Mouse (Mus musculus) limb, embryonic 12.5 days (tissue): Measurements from ENCODE around the gene Hist1h2bn. TPM values are rescaled to one million over a fixed set of nuclear protein-coding genes. Genes with fewer than 3 reads are reported as not detected.
"Not testable (repeated sequence)": the region's sequence is repeated elsewhere in the genome, so short reads cannot be mapped to it uniquely, and the experiment has no call there.

Experiments used
- ATAC-seq: fragments of 200-750 bp; cut with Nextera tagmentation; 2 replicates; pipeline ENCODE4 v1.8.0; 2017; ENCODE audit warnings: low read depth, moderate TSS enrichment; ENCODE audit not compliant: insufficient number of reproducible peaks, insufficient read depth, low FRiP score, low TSS enrichment
- H3K27ac ChIP-seq: fragments of 300-500 bp; sonication (generic); 2 replicates; pipeline ENCODE4 v1.5.1; 2016; ENCODE audit warnings: mild to moderate bottlenecking, moderate library complexity
- H3K27me3 ChIP-seq: fragments of 300-500 bp; sonication (generic); 2 replicates; pipeline ENCODE4 v1.6.1; 2016; ENCODE audit warnings: mild to moderate bottlenecking, moderate library complexity
- H3K36me3 ChIP-seq: fragments of 300-500 bp; sonication (generic); 2 replicates; pipeline ENCODE4 v1.6.1; 2016; ENCODE audit warnings: mild to moderate bottlenecking, moderate library complexity
- H3K4me1 ChIP-seq: fragments of 300-500 bp; sonication (generic); replicated peaks from 2 replicates; pipeline ENCODE4 v1.6.1; 2016
- H3K4me2 ChIP-seq: fragments of 300-500 bp; sonication (generic); 2 replicates; pipeline ENCODE4 v1.6.1; 2016; ENCODE audit warnings: mild to moderate bottlenecking, moderate library complexity
- H3K4me3 ChIP-seq: fragments of 300-500 bp; sonication (generic); replicated peaks from 2 replicates; pipeline ENCODE4 v1.5.1; 2016; ENCODE audit warnings: mild to moderate bottlenecking
- H3K9ac ChIP-seq: fragments of 300-500 bp; sonication (generic); replicated peaks from 2 replicates; pipeline ENCODE4 v1.6.1; 2016; ENCODE audit warnings: mild to moderate bottlenecking, moderate library complexity
- H3K9me3 ChIP-seq: fragments of 300-500 bp; sonication (generic); 2 replicates; pipeline ENCODE4 v1.6.1; 2016; ENCODE audit warnings: mild to moderate bottlenecking, moderate library complexity
- WGBS: fragments of 180-500 bp; shearing (Covaris S2); methylation state at CpG from one replicate; pipeline ENCODE4 v1.1.7; 2016; 5-methylcytosine and 5-hydroxymethylcytosine counted together
- polyA plus RNA-seq: library from polyadenylated mRNA; unstranded; fragments of >200 nt; fragmentation: Nextera tagmentation; extraction: Ambion mirVana; gene quantifications from 2 replicates; pipeline ENCODE4 v1.2.1, GENCODE M21; 2016

The Hist1h2bn gene
- polyA plus RNA-seq, 1 experiment from 2014 or later = 9.8 TPM

DNA sequence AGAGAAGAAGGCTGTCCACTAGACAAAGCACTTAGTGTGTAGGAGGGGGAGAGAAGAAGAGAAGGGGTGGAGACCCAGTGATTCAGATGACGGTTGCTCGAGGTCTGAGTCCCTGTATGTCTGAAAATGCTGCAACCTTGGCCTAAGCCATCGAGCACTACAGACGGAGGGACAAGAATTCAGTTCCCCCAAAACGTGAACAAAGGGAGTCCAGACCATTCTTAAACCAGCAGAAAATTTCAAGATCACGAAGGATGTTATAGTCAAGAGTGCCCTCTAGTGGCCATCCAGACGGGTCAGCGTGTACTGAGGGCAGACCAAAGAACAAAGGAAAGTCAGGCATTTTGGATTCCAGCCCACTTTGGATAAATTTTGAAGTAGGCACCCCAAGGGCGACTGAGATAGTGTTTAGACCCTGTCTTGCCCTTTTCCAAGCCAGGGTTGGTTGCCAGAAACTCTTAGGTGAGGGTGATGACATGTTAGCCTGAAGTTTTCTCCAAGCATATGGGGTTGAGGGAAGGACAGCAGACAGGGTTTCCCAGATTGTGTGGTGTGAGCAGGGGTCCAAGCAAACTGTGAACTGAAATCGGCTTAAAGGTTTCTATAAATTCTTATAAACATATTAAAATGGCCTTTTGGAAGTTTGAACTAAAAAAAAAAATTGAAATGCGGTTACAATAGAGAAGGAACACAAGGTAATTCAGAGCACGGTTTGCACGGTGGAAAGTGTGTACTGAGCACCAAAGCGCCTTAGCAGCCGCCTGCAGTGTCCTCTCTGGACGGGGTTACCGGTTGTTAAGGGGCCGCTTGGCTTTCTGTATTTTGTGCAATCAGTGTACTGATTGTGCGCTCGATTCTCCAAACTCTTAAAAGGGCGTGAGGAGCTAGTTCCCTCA, 19.7 kb upstream of the Hist1h2bn start:
- H3K9me3 ChIP-seq = no peaks in the 10 kb centered on the region
- no peaks in the 10 kb centered on the region for H3K27me3 ChIP-seq
- H3K4me2 ChIP-seq = peak overlapping the region; percentile 64
- peak; percentile 82 for ATAC-seq
- peak overlapping the region; percentile 52 for H3K4me3 ChIP-seq
- H3K27ac ChIP-seq = peak overlapping the region; percentile 99
- H3K4me1 ChIP-seq = peaks cover 10% of the 10 kb centered on the region
- peak overlapping the region; percentile 70 for H3K9ac ChIP-seq
- under 1% methylated on average over 21 of the region's 21 CpGs for WGBS
- no peaks in the 10 kb centered on the region for H3K36me3 ChIP-seq

DNA sequence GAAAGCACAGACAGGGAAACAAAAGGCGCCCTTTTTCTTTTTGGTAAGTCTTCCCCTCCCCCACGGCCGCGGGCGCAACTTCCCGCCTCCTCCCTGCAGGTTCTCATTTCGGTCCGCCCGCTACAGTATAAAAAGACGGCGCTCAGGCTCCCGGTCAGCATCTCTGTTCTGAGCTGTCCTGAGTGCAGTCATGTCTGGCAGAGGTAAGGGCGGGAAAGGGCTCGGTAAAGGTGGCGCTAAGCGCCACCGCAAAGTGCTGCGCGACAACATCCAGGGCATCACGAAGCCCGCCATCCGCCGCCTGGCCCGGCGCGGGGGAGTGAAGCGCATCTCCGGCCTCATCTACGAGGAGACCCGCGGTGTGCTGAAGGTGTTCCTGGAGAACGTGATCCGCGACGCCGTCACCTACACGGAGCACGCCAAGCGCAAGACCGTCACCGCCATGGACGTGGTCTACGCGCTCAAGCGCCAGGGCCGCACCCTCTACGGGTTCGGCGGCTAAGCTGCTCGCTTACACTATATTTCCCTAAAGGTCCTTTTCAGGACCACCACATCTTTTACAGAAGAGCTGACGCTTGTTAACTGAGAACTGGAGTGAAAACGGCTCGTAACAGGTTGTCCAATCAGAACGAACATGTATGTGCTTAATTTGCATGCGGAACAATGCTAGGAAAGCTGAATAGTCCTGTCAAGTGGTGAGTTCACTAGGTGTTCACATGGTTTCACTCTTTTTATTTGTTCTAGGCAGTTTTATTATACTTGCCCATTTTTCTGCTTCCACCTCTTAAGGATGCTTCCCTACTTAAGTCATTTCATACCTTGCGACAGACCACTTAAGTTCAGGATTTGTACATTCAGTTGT, 18.8 kb upstream of the Hist1h2bn start, which contains the start of gene Hist1h4j:
TSS of gene Hist1h4j (plus strand) at position 159 of the 862 bp plus-strand sequence.
- Histone ChIP-seq H3K4me2 (peak within 1 kb of the TSS; percentile 64), H3K4me3 (peak within 1 kb of the TSS; percentile 52), H3K4me1 (peaks cover 10% of the 10 kb centered on the region), H3K27ac (peak within 1 kb of the TSS; percentile 99), H3K9ac (peak within 1 kb of the TSS; percentile 70)
- not testable (repeated sequence) for H3K27me3 ChIP-seq, H3K9me3 ChIP-seq, H3K36me3 ChIP-seq
- peak; percentile 93 for ATAC-seq
- under 1% methylated on average over 47 of the region's 56 CpGs for WGBS

DNA sequence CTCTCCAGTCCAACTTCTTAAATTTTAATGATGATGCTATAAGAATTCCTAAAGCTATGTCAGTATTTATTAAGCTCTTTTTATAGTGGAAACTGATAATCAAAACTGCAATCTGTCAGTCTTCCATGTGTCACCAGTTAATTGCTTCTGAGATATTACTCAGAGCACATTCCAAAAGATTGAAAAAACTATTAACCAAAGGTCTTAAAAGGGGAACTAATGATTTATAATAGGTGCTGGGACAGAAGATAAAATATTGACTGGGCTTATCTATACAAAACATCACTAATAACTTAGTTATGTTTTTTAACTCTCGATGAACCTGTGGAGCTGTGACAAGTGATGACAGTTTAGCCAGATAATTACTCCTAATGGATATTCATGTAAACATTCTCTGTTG, 8.9 kb upstream of the Hist1h2bn start:
- Histone ChIP-seq H3K9ac (no peak overlapping the region), H3K4me3 (no peak overlapping the region), H3K9me3 (no peaks in the 10 kb centered on the region), H3K4me1 (peaks cover 15% of the 10 kb centered on the region; the same call in 1 of the 2 replicates), H3K27ac (no peak overlapping the region), H3K36me3 (no peaks in the 10 kb centered on the region), H3K27me3 (no peaks in the 10 kb centered on the region), H3K4me2 (no peak overlapping the region)
- 91% methylated on average over 1 of the region's 1 CpGs for WGBS
- ATAC-seq = no peak

DNA sequence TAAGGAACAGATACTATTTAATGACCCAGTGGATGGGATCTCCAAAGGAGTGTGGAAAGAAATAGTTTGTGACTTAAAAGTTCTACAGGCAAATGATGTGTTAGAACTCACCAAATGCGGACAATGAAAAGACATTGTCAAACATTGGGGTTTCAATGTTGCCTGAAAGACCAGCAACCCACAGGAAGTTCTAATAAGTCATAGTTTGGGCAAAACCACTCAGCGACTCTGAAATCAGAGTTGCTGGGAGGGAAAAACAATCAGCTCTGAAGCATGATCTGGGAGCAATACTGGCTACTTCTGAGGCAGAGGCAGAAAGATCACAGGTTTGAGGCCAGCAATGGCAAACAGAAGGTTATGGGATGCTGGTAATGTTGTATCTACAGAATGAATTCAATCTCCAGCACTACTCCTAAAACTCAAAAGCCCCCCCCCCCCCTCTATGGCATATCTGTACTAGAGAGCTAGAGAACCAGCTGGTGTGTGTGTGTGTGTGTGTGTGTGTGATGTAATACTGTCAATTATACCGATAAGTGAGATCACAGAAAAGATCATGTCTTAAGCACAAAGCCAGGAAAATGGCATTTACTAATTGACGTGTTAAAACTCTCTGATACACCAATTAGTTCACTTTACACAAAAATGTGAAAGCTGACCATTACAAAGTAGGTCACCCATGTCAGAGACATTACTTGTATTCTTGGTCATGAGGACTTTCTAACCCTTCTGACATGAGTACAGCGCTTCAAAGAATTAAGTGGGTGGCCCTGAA, 4.3 kb upstream of the Hist1h2bn start:
- peak overlapping the region; percentile 72 for H3K9ac ChIP-seq
- H3K27ac ChIP-seq = peak overlapping the region; percentile 99
- H3K36me3 ChIP-seq = no peaks in the 10 kb centered on the region
- peak overlapping the region; percentile 57 for H3K4me3 ChIP-seq
- H3K27me3 ChIP-seq = no peaks in the 10 kb centered on the region
- H3K4me2 ChIP-seq = peak overlapping the region; percentile 90
- 5% methylated on average over 5 of the region's 5 CpGs for WGBS
- no peaks in the 10 kb centered on the region for H3K9me3 ChIP-seq
- ATAC-seq = no peak
- H3K4me1 ChIP-seq = peaks cover 28% of the 10 kb centered on the region

DNA sequence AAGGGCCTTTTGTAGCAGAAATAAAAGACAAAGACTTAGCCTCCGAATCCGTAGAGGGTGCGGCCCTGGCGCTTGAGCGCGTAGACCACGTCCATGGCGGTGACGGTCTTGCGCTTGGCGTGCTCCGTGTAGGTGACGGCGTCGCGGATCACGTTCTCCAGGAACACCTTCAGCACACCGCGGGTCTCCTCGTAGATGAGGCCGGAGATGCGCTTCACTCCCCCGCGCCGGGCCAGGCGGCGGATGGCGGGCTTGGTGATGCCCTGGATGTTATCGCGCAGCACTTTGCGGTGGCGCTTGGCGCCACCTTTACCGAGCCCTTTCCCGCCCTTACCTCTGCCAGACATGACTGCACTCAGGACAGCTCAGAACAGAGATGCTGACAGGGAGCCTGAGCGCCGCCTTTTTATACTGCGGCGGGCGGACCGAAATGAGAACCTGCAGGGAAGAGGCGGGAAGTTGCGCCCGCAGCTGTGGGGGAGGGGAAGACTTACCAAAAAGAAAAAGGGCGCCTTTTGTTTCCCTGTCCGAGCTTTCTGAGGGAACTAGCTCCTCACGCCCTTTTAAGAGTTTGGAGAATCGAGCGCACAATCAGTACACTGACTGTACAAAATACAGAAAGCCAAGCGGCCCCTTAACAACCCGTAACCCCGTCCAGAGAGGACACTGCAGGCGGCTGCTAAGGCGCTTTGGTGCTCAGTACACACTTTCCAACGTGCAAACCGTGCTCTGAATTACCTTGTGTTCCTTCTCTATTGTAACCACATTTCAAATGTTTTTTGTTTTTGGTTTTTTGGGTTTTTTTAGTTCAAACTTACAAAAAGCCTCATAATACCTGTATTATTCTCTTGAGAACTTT, 3.5 kb upstream of the Hist1h2bn start, which contains the start of gene Hist1h4k:
TSS of gene Hist1h4k (minus strand) at position 347 of the 859 bp plus-strand sequence.
- ATAC-seq = peak; percentile 88
- H3K9me3 ChIP-seq = not testable (repeated sequence)
- under 1% methylated on average over 48 of the region's 56 CpGs for WGBS

DNA sequence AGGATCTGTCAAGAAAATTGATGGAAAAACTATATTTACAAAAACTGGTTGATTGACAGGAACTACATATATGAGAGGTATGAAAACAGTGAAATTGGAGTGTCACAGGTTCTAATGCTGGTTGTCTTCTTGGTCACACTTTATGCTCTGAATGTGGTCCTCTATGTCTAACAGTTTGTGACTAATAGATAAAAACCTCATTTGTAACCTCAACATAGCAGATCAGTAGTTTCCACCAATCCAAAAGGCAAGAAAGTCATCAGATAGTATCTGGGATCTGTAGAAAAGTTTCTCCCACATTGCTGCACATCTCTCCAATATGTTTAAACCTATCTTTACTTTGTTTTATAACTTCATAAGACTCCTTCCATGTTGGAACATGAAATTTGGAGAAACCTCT, 2.5 kb upstream of the Hist1h2bn start:
- Histone ChIP-seq H3K4me2 (0 out of 2 replicates have a peak overlapping the region, but pooled peaks have one; percentile 73), H3K4me1 (peaks cover 31% of the 10 kb centered on the region), H3K36me3 (no peaks in the 10 kb centered on the region), H3K9ac (no peak overlapping the region), H3K27ac (peak overlapping the region; percentile 95), H3K4me3 (no peak overlapping the region), H3K9me3 (no peaks in the 10 kb centered on the region), H3K27me3 (no peaks in the 10 kb centered on the region)
- no peak for ATAC-seq

More for the DNA sequence above, 3.5 kb upstream of the Hist1h2bn start, which contains the start of gene Hist1h4k:
- peaks cover 31% of the 10 kb centered on the region for H3K4me1 ChIP-seq
- peak within 1 kb of the TSS; percentile 57 for H3K4me3 ChIP-seq
- H3K4me2 ChIP-seq = peak within 1 kb of the TSS; percentile 90
- H3K27ac ChIP-seq = peak within 1 kb of the TSS; percentile 99
- not testable (repeated sequence) for H3K27me3 ChIP-seq, H3K36me3 ChIP-seq
- H3K9ac ChIP-seq = peak within 1 kb of the TSS; percentile 72

DNA sequence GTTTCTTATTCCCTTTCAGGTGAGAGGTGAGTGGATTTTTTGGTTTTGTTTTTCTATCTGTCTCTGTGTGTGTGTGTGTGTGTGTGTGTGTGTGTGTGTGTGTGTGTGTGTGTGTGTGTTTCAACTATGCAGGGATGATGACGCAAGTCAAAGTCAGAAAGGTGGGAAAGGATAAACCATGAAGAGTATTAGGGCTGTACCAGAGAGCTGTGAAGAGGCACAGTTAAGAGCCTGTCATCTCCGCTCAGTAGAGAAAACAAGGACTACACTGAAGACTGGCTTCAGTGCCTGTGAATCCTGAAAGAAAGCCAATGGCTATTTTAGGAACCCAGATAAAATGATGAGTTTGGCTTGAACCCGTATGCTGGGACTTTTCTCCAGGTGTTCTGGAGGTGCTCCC, 2.1 kb upstream of the Hist1h2bn start:
- peak overlapping the region; percentile 95 for H3K27ac ChIP-seq
- peak overlapping the region; percentile 73; the same call in 1 of the 2 replicates for H3K4me2 ChIP-seq
- peaks cover 31% of the 10 kb centered on the region for H3K4me1 ChIP-seq
- H3K4me3 ChIP-seq = no peak overlapping the region
- H3K27me3 ChIP-seq = no peaks in the 10 kb centered on the region
- no peak for ATAC-seq
- WGBS = 81% methylated on average over 3 of the region's 3 CpGs
- H3K9me3 ChIP-seq = no peaks in the 10 kb centered on the region
- H3K9ac ChIP-seq = no peak overlapping the region
- H3K36me3 ChIP-seq = no peaks in the 10 kb centered on the region

DNA sequence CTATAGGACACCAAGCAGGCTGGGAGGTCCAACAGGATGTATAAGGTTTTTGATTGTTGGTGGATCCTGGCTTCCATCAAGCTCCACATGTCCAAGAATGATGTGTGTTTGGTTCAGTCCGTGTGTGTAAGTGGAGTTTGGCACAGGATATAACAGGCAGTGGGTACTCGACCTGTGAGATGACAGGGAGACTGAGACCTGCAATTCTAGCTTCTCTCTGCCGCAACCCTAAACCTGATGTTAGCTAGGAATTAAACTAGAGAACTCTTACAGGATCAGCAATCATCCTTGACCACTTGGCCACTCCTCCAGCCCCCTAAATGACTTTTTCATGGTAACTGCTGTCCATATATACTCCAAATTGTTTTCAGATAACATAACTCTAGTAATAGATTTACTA, 1.6 kb upstream of the Hist1h2bn start:
- Histone ChIP-seq H3K4me1 (peaks cover 29% of the 10 kb centered on the region), H3K9ac (peak overlapping the region; percentile 35; the same call in 1 of the 2 replicates)

DNA sequence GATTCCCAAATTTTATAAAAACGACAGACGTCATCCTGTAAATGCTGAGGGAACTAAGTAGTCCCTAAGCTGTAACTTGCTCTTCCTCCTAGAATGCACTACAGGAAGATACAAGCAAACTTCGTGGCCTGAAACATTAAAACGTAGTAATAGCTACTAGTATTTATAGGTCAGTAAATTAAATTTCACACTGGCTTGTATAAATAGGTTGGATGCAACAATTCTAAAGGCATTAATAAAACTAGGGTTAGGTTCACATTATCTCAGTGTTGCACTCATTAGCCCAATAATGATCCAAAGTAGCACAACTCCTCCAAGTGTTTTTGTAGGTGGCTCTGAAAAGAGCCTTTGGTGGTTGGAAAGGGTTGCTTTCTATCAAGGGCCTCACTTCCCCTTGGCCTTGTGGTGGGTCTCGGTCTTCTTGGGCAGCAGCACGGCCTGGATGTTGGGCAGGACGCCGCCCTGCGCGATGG, 836 bp upstream of the Hist1h2bn start:
- Histone ChIP-seq H3K9me3 (no peaks in the 10 kb centered on the region), H3K4me3 (peak overlapping the region; percentile 47), H3K9ac (peak overlapping the region; percentile 68), H3K27me3 (no peaks in the 10 kb centered on the region), H3K27ac (peak overlapping the region; percentile 95), H3K36me3 (no peaks in the 10 kb centered on the region), H3K4me1 (peaks cover 27% of the 10 kb centered on the region), H3K4me2 (peak overlapping the region; percentile 73)
- no peak for ATAC-seq
- WGBS = 2% methylated on average over 10 of the region's 10 CpGs

More for the DNA sequence above, 1.6 kb upstream of the Hist1h2bn start:
- no peak for ATAC-seq
- Histone ChIP-seq H3K27me3 (no peaks in the 10 kb centered on the region), H3K4me2 (peak overlapping the region; percentile 73), H3K4me3 (peak overlapping the region; percentile 47; the same call in 1 of the 2 replicates), H3K27ac (peak overlapping the region; percentile 95), H3K36me3 (no peaks in the 10 kb centered on the region), H3K9me3 (no peaks in the 10 kb centered on the region)
- 43% methylated on average over 3 of the region's 3 CpGs for WGBS
